Mouse (Mus musculus) layer of hippocampus, postnatal 25 days (tissue): Measurements from ENCODE around the gene Snupn. TPM values are rescaled to one million over a fixed set of nuclear protein-coding genes. Genes with fewer than 3 reads are reported as not detected.
"Not testable (repeated sequence)": the region's sequence is repeated elsewhere in the genome, so short reads cannot be mapped to it uniquely, and the experiment has no call there.

Experiments
- DNase-seq, 2 experiments: peaks; one replicate each; pipeline ENCODE4 v3.0.0; 2022; ENCODE audit warnings: mixed read lengths in 2 of 2, low spot score in 1 of 2; ENCODE audit errors: extremely low spot score in 1 of 2
- total RNA-seq, 2 experiments: library from RNA; stranded (reverse); gene quantifications; 2 replicates each; pipeline ENCODE4 v1.2.3; 2021

Gene Snupn
- total RNA-seq, 2 experiments from 2014 or later: 16.1 to 16.3 TPM

- peak; percentile 82 to 91 for DNase-seq
Measured at GRCm38 (mm10) chr9:56928041-56928811, 22.5 kb upstream of the Snupn start, which contains the start of gene Snx33. Gene Snx33 (minus strand): TSS chr9:56928371.

- DNase-seq: no peak
Measured at GRCm38 (mm10) chr9:56929496-56929895, 21.2 kb upstream of the Snupn start.

DNA sequence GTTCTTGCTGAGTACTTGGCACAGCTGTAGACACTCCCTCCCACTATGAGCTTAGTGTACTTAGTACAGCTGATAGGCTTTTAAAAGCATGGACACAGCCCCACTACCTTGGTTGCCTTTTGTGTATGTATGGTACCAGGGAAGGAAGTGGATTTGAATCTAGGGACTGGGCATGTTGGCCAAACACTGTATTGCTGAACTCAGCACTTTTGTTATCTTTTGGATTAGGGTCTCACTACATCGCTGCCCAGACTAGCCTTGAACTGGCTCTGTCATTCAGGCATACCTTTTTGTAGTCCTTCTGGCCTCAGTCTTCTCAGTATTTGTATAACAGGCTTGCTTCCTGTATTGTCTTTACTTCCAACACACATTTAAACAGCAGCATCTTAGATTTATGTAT is 20.1 kb upstream of the Snupn start:
- DNase-seq: no peak

GRCm38 (mm10) chr9:56936861-56937222 is 13.8 kb upstream of the Snupn start:
- DNase-seq: no peak

GRCm38 (mm10) chr9:56937223-56938160 is 13.2 kb upstream of the Snupn start, which contains the start of gene Imp3:
Gene Imp3 (plus strand): TSS chr9:56937475.
- DNase-seq: peak; percentile 68 to 84

- DNase-seq: no peak
Measured at GRCm38 (mm10) chr9:56938374-56938773, 12.3 kb upstream of the Snupn start.

GRCm38 (mm10) chr9:56947481-56947880 is 3.2 kb upstream of the Snupn start:
- DNase-seq: not testable (repeated sequence)

DNA sequence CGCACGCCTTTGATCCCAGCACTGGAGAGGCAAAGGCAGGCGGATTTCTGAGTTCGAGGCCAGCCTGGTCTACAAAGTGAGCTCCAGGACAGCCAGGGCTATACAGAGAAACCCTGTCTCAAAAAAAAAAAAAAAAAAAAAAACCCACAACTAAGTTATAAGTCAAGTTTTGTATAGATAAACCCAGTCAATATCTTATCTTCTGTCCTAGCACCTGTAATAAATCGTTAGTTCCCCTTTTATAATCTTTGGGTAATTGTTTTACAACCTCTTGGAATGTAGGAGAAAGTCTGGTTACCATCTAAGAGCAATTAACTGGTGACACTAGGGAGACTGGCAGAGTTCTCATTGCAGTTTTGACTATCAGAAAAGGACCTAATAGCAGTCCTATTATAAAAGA is 2.0 kb upstream of the Snupn start:
- not testable (repeated sequence) for DNase-seq

DNA sequence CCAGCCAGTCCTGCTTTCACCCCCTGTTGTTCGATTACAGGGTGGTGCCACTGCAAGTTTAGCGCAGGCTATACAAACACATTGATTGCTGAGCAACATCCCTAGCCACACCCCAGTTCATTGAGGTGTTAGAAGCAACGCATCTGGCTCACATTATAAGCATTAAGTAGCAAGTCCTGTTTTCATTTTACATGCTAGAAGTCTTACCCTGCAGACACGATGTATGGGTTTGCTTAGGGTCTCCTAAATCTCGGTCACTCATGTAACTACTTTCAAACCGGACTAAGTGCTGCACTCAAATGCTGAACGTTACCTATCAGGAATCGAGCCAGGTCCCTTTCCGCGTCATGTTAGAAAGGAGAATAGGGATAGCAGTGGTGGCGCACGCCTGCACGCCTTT is 911 bp upstream of the Snupn start:
- no peak for DNase-seq

GRCm38 (mm10) chr9:56953562-56953961 is 2.9 kb downstream of the Snupn start:
- DNase-seq: no peak

DNA sequence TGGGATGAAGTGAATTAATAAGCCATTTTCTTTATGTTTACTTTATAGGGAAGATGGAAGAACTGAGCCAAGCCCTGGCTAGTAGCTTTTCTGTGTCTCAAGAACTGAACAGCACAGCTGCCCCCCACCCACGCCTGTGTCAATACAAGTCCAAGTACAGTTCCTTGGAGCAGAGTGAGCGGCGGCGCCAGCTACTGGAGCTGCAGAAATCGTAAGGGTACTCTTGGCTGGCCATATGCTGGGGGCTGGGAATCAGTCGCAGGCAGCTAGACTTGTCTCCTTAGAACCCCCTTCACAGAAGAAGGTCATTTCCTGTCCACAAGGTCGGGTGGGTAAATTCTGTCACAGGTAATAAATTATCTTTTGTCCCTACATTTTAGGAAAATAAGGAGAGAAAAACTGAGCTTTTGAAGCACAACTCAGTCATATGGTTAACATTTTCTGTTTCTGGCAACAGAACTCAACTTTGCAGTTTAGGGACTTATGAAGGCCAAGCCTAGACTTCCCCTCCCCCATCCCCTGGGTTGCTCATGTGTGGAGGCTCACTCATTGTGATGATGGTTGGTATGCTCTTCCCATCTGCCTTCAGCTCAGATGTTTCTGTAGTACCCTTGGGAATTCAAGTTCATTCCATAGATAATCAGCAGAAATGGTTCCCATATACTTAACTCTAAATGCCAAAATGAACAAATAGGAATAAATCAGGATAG is 6.4 kb downstream of the Snupn start:
- no peak for DNase-seq

DNA sequence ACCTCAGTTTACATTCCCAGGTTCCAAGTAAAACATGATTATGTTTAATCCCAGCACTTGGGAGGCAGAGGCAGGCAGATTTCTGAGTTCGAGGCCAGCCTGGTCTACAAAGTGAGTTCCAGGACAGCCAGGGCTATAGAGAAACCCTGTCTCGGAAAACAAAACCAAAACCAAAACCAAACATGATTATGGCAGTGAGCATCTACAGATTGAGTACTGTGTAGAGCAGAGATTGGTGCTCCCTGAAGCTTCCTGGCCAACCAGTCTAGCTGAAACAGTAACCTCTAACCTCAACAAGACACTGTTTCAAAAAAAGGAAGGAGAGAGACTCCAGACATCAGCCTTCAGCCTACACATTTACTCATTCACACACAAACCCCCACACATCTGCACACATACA is 8.0 kb downstream of the Snupn start:
- DNase-seq: no peak

- no peak for DNase-seq
Measured at GRCm38 (mm10) chr9:56961591-56961990, 10.9 kb downstream of the Snupn start.

- DNase-seq: no peak
Measured at GRCm38 (mm10) chr9:56970158-56970557, 19.5 kb downstream of the Snupn start.

GRCm38 (mm10) chr9:56973960-56974524 is 23.4 kb downstream of the Snupn start:
- no peak for DNase-seq

DNA sequence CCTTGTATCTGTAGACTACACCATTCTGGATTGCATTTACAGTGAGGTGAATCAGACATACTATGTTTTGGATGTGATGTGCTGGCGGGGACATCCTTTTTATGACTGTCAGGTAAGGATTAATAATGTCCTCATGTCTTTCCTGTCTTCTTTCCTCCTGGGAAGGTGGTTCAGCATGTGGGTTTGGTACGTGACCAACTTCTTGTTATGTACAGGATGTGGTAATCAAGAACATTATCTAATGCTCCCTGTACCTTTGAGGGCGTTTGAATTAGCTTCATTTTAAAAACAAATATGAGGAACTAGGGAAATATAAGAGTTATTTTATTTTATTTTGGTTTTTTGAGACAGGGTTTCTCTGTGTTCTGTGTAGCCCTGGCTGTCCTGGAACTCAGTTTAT is 24.5 kb downstream of the Snupn start:
- DNase-seq: no peak

DNA sequence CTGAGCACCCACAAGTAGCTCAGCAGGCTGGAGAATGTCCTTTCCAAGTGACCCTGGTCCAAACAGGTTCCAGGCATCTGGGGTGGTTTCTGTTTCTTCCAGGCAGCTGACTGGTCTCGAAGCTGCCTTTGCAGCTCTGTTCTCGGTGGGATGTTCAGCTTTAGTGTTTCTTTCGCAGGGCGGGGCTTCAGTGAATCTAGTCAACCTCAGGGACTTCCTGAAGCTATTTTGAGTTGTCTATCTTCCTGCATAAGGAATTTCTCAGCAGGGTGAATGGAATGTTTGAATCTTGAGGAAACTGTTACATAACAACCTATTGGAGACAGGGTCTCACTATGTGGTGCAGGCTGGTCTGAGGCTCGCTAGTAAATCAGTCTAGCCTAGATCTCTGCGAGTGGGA is 29.5 kb downstream of the Snupn start:
- DNase-seq: no peak

- no peak for DNase-seq
Measured at GRCm38 (mm10) chr9:56981502-56981901, 30.8 kb downstream of the Snupn start.

- peak; percentile 83 to 87 for DNase-seq
Measured at GRCm38 (mm10) chr9:56994286-56995197, 43.9 kb downstream of the Snupn start, which contains the start of gene Ptpn9. Gene Ptpn9 (plus strand): TSS chr9:56994923.
